Mouse (Mus musculus) embryo, embryonic 11 days (tissue): Measurements from ENCODE around the gene Dhfr.
"Not testable (repeated sequence)": the region's sequence is repeated elsewhere in the genome, so short reads cannot be mapped to it uniquely, and the experiment has no call there.

Source experiments
- DNase-seq: peaks from one replicate; pipeline ENCODE4 v3.0.0-alpha.2; 2015

Dhfr gene

DNA sequence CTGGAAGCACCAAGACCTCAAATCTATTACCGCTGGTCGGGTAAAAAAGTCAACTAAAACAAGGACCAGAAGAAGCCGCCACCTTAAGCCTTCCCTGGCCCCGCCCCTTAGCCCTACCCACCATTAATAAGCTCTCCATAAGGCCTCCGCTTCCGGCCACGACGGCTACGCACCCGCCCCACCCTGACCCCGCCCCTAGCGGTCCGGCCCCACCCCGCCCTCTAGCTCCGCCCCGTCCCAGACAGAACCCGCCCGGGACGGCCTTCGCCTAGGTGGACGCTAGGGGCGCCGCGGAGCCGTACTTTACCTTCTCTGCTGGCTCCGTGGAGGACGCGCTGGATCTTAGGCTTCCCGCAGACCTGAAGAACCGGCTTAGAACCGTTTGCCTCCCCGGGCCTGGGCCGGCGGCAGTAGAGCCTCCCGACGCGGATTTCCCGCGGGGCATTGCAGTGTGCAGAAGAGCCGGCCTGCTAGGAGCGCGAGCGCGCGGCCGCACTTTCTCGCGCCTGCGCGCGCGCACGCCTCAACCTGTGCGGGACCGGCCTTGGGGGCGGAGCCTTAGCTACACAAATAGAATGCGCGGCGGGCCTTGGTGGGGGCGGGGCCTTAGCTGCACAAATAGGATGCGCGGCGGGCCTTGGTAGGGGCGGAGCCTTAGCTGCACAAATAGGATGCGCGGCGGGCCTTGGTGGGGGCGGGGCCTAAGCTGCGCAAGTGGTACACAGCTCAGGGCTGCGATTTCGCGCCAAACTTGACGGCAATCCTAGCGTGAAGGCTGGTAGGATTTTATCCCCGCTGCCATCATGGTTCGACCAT, at the start of gene Dhfr, which contains the start of gene Msh3:
TSS of gene Dhfr (plus strand) at position 271 of the 816 bp plus-strand sequence.
TSS of gene Msh3 (minus strand) at position 548 of the 816 bp plus-strand sequence.
- DNase-seq: peak; percentile 100

DNA sequence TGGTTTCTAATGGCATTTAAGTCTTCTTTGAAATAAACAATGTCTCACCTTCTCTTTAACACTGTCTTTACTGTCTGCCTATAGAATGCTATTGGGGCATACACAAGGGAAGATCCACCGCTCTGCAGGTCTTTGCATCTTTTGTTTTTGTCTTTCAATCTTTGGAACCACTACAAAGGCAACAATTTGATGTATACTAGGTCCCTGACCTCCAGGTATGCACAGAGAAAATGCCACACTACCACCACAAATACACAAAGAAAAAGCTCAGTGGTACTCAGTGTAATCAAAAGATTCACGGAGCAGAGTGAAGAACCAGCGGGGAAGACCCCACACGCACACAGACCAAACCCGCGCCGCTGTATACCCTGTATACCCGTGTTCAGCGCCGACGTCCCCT, 48.8 kb upstream of the Dhfr start, which contains the start of gene Gm20379:
TSS of gene Gm20379 (plus strand) at position 301 of the 400 bp plus-strand sequence.
- DNase-seq: no peak

DNA sequence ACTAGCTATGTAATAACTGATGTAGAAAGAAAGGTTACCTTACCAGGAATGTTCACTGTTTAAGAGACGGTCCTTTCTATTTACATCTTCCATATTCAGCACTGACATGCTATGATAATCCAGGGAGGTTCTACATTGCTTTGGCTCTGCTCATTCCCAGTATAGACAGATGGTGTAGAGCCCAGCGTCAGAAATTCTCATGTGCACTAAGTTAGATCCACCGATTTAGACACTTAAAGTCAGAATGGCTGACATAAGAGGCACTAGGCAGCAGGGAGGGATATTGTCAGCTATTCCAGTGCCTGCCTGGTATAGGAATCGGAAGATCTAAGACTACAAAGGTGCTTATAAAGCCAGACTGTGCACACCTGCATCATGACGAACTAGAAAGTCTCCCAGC, 39.9 kb upstream of the Dhfr start:
- no peak for DNase-seq

DNA sequence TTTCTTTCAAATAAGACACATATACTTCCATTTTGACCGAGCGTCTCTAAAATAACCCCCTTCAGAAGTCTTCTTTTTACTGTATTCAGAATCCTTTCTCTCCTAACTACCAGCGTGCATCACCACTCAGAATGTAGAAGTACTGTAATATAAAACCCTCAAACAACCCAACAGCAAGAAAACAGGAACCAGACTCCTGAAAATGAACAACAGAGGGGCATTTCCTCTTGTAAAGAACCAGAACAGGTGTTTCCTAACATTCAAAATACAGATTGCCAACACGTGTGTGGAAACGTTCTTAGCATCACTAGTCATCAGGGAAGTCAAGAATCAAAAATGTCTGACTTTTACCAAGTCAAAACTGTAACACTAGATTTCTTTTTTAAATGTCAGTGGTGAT, 33.8 kb upstream of the Dhfr start:
- no peak for DNase-seq

DNA sequence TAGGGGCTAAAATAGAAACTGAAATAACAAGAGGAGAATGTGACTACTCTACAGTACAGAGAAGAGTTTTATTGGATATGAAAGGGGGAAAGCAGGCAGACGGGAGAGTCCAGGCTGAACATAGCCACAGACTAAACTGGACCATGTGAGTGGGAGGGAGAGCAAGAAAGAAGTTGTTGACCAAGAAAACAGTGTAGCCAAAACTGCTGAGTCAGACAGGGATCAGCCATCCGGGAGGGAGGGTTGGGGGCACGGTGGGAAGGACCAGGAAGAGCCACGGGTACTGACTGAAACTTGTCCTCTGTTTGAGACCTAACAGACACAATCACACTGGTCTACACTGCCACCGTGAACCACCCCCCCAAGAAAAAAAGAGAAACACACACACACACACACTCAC, 28.5 kb upstream of the Dhfr start:
- DNase-seq: no peak

DNA sequence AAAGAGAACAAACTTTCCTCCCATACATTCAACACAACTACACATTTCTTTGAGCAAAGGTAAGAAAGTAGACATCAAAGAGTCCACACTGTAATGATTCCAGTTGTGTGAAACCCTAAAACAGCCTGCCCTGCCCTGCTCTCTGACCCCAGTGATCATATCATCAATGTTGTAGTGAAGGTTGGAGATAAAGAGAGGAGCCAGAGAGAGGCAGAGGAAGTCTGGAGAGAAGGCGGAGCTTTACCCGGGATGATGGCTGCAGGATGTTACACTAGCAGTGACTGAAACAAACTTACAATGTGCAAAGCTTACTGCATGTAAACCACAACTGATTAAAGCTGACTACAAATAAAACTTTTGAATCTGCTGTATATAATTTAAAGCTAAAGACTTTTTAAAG, 26.5 kb upstream of the Dhfr start:
- no peak for DNase-seq

DNA sequence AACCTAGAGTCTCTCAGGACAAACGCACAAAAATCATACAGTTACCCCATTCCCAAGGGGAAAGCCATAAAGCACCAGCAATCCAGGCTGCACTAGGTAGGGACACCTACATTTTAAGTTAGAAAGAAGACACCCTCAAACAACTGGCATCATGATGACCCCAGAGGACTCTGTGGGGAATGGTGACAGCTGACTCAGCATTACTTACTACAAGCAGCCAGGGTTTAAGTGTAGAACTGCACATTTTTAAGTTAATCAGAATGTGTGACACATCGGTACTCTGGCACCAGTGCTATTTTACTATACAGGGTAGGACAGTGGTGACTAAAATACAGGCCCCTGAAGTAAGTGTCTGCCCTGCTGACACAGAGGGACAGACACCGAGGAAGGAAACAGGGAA, 23.9 kb upstream of the Dhfr start:
- no peak for DNase-seq

DNA sequence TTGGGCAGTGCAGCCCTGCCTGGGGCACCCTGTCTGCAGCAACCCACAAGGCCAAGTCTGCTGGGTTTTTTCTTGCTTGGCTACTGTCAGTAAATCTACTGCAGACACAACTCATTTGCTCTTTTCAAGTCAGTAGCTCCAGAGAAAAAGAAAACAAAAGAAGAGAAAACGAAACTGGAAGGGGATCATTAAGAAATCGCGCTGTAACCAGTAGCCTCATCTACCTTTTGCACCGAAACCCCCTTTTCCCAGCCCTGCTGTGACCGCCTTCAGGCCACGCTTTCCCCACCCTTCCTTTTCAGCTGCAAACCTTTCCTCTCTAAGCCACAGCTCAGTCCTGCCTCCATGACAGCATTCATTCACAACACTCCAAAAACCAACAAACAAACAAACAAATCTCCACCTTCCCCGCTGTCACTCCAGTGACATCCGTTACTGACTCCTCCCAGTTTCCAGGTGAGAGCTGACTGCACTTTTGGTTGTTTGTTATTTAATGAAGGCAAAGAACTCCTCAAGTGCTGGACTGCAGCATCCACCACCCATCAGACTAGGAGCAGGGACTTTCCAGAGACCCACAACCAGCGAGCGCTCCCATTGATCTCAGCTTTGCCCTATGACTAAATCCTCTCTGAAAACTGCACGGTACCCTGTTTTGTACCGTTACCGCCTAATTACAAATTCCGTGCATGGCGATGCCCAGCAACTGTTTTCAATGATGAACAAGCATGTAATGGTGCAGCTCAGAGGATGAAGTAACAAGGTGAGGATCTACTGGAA, 22.2 kb upstream of the Dhfr start:
- no peak for DNase-seq

DNA sequence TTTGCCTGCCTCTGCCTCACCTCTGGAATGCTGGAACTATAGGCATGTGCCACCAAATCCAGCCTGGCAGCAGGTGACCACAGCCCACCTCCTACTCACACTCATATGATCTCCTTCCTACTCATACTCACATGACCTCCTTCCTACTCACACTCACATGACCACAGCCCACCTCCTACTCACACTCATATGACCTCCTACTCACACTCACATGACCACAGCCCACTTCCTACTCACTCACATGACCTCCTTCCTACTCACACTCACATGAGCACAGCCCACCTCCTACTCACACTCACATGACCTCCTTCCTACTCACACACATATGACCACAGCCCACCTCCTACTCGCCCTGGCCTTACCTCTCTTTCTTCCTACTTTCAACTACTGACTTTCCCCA, 17.7 kb upstream of the Dhfr start:
- DNase-seq: no peak

DNA sequence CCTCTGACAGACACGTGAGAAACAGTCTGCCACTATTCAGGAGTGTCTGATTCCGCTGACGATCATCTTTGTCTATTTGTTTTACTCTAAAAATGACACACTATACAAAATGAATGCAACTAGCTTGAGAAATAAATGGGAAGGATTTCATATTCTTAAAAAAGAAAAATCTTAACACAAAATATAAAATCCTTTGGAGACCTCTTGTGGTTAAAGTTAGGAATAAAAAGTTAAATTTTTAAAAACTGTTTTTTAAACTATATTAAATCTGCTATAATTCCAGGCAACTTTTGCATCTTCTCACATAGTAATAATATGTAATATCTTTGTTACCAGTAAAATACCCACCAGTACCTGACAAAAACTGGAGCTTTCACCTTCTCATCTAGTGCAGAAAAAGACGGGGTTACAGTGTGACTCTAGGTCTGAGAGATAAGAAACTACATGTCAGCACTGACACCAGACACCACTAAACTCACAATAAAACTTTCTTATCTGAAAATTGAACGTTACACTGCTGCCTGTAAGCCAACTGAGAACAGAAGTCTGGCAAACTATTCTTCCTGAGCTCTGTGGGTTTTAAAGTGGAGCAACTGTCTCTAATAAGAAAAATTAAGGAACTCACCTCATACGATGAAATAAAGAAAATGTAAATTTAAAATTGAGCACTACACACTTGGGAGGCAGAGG, 16.6 kb upstream of the Dhfr start:
- DNase-seq: no peak

DNA sequence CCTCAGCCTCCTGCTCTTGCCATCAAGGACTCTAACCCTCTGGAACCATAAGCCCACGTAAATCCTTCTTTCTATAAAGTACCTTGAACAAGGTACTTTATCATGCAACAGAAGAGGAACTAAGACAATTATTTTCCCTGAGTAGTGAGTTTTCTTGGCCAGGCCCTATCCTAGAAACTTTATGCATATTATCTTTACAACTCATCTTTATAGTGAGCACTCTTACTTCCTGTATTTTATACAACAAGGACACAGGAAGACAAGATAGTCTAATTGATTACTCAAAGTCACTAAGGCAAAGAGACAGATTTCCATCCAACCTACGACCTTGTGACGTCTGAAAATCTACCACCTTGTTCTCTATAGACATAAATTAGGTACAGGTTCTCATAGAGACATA, 14.7 kb upstream of the Dhfr start:
- DNase-seq: no peak

DNA sequence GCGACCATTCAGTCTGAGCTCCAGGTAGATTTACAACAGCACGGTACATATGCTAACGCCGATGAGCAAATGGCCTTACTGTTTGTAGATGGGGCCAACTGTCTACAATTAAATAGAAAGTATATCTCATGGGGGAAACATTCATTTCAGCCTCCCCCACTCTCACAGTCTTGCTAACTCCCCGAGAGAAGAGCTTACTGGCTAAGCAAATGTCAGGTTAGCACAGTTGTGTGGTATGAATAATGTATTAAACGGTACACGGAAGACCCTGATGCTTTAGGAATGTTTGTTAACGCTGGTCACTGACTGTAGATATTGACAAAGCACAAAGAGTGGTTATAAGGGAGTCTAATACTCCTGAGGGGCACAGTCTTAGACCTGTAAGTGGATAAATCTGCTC, 10.5 kb upstream of the Dhfr start:
- no peak for DNase-seq

DNA sequence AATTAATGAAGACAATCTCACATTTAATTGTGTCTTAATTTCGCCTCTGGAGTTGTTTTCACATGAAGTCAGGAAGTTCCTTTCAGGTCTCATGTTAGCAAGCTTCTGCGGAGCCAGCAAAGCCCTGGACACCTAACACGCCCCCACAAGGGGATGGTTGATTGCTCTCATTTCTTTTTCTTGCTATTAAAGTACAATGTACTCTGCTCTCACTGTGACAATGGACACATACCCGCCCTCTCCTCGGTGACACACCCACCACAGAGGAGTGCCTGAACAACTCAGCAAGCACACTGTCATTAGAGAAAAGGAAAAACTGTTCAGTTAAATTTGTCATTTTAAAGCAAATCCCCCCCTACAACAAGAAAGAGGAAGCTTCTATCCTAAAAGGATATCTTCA, 8.2 kb upstream of the Dhfr start:
- DNase-seq: no peak

DNA sequence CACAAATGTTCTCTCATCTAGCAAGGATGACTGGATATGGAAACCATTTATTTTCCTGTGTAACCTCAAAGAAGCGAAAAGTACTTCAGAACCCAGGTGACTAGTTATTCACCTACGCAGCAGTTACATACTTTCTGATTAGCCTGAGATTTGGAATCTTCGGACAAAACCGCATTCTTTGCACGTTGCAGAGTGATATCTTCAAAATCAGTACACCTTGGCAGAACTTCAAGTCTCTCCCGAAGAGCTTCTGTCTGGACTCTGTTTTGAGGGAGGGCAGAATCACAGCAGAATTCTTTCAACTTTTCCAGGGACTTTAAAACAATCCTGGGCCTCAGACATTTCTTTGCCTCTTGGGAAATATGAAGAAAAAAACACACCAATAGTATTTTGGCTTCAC, 3.4 kb upstream of the Dhfr start:
- no peak for DNase-seq

DNA sequence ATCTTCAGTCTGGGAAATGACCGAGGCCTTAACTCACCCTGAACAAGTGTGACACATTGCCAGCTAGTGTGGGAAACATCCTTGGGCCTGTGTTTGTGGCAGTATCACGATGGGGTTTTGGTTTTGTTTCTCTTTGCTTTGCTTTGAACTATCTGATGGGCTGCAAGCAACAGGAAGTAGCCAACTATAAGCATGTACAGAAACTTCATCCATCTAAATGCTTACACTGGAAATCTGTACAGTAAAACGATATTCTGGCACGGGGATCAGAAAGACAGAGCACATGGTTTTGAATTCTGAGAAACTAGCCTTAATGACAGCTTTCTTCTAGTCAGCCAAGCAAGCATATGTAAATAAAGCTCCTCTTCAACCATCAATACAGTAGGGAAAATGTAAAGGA, 570 bp upstream of the Dhfr start:
- DNase-seq: peak; percentile 13

DNA sequence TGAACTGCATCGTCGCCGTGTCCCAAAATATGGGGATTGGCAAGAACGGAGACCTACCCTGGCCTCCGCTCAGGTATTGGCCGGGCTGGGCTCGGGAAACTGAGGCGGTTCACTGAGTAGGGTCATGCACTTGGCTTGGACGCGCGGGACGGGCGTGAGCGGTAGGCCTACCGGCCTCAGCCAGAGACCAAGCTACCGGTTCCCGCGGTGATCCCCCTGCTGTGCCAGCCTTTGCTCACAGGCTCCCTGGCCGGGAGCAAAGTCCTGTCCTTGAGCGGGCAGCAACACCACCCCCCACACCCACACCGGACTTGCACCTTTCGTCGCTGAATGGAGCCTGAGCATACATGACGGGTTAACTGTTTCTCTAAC, 732 bp downstream of the Dhfr start:
- DNase-seq: no peak

DNA sequence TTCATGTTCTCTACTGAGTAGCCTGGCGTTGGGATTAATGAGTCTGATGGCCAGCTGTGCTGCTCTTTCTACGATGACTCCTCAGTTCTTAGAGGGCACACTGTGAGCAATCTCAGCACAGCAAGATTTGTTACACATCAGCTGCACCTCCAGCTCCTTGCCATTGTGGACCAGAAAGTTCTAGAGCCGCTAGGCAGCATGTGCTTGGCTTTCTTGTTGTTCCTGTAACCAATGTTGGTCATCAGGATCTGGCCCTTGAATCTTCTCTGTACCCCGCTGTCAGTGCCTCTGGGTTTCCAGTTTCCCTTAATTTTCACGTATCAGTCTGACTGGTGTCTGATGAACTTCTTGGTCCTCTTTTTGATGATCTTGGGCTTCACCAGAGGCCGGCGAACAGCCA, 1.9 kb downstream of the Dhfr start:
- peak; percentile 7 for DNase-seq

DNA sequence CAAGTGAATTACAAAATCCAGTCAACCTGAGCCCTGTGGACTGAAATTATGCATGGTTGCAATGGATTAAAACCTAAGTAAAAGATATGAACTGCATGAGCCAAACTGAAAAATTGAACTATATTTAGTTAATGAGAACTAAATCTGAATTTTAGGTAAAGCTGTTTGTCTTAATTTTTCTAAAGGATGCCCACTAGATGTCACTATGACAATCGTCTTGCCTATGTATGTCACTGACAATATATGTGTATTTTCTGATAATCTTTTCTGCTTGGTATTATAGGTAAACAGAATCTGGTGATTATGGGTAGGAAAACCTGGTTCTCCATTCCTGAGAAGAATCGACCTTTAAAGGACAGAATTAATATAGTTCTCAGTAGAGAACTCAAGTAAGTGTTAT, 3.1 kb downstream of the Dhfr start:
- no peak for DNase-seq

DNA sequence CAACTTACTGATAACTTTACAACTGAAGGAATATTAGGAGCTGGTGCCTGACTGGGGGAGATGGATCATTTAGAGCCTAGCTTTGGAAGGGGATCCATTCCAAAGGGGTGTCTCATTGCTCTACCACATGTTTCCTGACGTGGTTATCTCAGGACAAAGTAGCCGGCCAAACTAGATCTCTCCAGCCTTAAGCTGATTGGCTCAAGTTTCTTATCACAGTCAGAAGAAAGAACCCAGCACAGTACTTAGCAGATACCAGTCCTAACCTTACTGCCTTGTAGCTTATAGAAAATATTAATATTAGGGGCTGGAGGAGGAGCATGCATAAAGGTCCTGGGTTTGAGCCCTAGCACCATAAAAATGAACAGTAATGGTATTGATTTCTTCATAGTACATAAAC, 7.1 kb downstream of the Dhfr start:
- no peak for DNase-seq

DNA sequence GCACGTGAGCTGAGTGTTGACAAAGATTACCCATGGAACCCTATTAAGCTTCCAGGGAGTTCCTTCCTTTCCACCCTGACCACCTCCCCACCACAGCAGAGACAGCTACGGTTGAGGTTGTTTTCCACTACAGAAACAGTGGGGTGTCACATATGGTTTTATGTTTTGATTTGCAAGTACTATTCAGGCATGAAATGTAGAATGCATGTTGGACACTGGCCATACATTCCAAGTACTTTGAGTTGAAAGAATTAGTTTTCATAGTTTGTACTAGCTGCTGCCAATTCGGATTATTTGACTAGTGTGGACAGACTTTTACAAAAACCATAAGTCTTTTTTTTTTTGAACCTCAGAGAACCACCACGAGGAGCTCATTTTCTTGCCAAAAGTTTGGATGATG, 10.8 kb downstream of the Dhfr start:
- no peak for DNase-seq

DNA sequence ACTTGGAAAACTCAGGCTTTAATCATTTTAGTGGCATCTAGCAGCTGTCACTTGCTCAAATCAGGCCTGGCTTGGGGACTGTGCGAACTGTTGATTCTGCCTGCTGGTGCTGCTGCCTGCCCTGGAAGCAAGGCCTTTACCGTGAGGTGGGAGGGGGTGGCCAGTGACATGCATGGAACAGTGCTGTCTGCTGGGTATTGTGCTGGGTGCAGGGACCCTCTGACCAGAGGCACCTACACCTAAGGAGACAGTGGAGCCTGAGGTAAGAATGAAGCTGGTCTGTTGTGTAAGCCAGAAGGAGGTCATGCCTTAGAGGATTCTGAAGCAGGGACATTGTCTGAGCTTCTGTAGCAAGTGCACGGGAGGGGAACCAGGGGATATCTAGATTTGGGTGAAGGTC, 16.3 kb downstream of the Dhfr start:
- DNase-seq: no peak

DNA sequence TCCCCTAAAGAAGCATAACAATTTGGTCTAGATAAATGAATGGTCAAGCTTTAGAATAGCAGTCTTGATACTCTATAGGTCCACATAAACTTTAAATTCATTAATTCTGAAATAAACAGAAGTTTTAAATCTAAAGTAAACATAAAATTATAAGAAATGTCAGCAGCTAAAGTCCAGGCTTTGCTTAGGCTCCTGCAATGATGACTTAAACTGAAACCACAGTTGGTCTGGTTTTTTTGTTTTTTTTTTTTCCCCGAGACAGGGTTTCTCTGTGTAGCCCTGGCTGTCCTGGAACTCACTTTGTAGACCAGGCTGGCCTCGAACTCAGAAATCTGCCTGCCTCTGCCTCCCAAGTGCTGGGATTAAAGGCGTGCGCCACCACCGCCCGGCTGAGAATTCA, 16.9 kb downstream of the Dhfr start:
- DNase-seq: not testable (repeated sequence)

DNA sequence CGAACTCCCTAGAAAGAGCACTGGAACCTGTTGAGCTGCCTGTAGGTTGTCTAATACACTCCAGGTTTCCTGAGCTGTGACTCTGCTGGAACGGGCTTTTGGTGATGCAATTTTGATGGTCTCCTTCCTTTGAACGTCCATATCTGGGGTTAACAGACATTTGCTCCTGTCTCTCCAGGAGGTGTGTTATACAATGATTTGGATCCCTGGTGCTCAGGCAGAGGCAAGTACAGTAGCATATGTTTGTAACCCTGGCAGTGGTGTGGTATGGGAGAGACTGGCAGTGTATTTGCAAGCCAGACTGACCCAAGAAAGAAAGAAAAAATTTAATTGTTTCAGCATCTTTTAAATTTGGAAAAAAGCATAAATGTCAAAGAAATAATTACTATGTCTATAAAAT, 32.8 kb downstream of the Dhfr start:
- DNase-seq: no peak
